Mouse (Mus musculus) heart, postnatal 4 days (tissue): ENCODE results near the gene Bpifb9a. TPM values are rescaled to one million over a fixed set of nuclear protein-coding genes. Genes with fewer than 3 reads are reported as not detected.
"Not testable (repeated sequence)": the region's sequence is repeated elsewhere in the genome, so short reads cannot be mapped to it uniquely, and the experiment has no call there.

ENCODE experiments used
- DNase-seq: peaks from one replicate; pipeline ENCODE4 v3.0.0; 2021
- total RNA-seq, 2 experiments: library from RNA; stranded (reverse); gene quantifications; 2 replicates each; pipeline ENCODE4 v1.2.3; 2021

Gene Bpifb9a
- total RNA-seq = not detected

DNA sequence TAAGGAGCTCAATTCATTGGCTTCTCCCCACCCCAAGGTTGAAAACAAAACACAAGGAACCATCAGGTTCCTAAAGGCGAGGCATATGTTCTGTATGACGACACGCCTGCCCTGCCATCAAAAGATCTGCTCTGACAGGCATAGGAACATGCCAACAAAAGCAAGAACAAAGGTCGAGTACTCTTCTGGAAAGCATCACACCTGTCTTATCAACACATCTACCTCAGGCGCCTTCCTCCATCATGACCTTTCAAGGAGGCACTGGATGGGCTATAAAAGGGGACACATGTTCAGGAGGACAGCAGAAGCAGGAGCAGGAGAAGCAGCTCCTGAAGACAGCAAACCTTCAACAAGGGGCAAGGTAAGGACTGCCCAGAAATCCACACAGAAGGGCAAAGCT lies at the start of gene Bpifb9a:
TSS of gene Bpifb9a (plus strand) at position 301 of the 400 bp plus-strand sequence.
- DNase-seq = not testable (repeated sequence)

- DNase-seq = no peak
These were observed 48.5 kb upstream of the Bpifb9a start for GRCm38 (mm10) chr2:154209112-154209511.

DNA sequence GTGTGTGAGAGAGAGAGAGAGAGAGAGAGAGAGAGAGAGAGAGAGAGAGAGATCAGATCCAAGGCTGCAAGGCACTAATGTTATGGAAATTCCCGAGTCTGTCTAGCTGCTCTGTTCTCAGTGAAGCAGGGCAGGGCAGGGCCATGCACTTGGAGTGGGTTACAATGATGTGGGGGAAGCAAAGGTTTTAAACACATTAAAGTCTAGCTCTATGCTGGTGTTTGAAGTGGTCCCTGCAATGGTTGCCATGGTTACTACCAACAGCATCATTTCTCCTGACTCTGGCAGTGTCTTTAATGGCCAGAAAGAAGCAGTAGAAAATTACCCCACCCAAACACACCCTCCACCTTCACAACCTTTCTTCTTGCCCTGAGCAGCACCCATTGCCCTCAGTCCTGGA lies 46.5 kb upstream of the Bpifb9a start:
- DNase-seq = no peak

- DNase-seq = no peak
These were observed 45.8 kb upstream of the Bpifb9a start for GRCm38 (mm10) chr2:154211881-154212280.

DNA sequence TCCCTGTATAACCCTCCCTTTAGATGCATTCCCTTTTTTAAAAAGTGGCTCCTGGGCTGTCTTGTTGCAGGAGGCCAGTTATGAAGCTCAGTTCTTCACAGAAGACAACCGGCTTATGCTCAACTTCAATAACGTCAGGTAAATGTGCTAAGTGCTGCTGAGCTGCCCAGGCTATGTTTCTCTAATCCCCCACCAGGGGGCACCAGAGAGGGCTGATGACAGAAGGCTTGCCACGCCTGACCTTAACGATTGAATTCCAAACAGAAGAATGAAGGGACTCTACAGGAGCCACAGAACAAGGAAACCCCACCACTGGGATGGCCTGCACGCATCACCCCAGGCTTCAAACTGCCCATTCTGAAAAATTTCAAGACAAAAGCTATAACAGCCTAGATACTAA lies 42.5 kb upstream of the Bpifb9a start:
- peak; percentile 86 for DNase-seq

DNA sequence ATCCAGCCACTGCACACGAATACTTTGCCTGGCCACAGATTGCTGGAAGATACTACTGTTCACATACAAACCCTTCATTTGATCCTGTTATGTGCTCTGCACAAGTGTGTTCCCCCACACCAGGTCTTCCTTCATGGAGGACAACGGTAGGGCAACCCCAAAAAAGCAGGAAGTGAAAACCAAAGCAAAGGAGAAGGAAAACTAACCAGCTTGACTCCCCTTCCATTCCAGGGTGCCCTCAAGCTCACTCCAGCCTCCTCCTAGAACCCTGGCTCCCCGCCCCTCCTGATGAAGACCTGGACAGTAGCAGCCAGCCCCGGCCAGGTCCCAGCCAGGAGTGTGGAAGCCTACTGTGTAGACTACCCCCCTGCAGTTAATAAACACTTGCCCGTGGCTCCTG lies 37.7 kb upstream of the Bpifb9a start:
- DNase-seq = no peak

- DNase-seq = peak; percentile 41
These were observed 34.3 kb upstream of the Bpifb9a start, which contains the start of gene Bpifb5 for GRCm38 (mm10) chr2:154223265-154223916. TSS of gene Bpifb5 (plus strand) at chr2:154223742.

GRCm38 (mm10) chr2:154223917-154224273 lies 33.8 kb upstream of the Bpifb9a start:
- DNase-seq = no peak

- DNase-seq = no peak
These were observed 30.7 kb upstream of the Bpifb9a start for GRCm38 (mm10) chr2:154226991-154227390.

GRCm38 (mm10) chr2:154227830-154228229 lies 29.8 kb upstream of the Bpifb9a start:
- no peak for DNase-seq

DNA sequence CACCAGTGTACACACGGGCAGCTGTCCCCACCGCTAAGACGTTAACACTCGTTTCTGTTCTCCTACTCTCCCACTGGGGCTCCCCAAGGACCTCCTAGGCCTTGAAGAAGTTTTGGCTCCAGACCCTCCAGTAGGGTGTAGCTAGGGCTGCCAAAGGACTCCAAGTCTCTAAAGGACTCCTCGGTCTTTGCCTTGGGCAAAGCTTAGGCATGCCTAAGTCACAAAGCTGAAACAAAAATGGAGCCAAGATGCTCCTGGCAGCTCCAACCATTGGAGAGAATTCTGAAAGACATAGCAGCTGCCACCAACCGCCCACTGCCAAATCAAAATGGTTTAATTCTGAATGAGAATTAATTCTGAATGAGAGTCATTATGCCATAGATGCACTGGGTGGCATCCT lies 24.2 kb upstream of the Bpifb9a start:
- DNase-seq = no peak

DNA sequence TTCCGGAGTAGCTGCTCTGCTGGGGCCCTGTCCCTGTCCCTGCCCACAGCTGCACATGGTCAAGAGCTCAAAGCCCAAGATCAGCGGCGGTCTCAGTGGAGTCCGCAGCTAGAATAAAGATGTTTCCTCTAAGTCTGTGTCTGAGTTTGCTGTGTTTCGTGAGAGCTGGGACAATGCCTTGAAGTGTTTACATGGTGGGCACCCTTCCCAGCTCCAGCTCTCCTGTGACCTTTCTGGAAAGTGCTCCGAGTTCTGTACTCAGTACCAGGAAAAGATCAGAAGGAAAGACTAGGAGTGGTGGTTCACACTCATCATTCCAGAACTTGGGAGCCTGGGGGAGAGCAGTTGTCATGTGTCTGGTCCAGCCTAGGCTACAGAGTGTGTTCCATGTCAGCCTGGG lies 16.9 kb upstream of the Bpifb9a start:
- no peak for DNase-seq

DNA sequence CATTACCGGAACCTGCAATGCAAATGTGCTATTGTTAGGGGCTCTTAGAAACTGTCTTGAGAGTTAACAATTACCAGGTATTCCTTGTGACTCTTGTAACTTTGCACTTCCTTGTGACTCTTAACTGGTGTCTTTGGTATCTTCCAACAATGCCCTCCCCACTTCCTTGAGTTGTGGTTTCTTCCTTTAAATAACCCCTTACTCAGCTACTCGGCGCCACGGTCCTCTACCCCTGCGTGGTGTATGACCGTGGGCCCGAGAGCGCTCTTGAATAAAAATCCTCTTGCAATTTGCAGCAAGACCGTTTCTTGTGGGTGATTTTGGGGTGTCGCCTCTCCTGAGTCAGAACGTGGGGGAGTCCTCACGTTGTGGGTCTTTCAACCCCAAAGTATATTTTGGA lies 14.9 kb upstream of the Bpifb9a start:
- DNase-seq = not testable (repeated sequence)

- DNase-seq = no peak
These were observed 14.2 kb upstream of the Bpifb9a start for GRCm38 (mm10) chr2:154243356-154244036.

DNA sequence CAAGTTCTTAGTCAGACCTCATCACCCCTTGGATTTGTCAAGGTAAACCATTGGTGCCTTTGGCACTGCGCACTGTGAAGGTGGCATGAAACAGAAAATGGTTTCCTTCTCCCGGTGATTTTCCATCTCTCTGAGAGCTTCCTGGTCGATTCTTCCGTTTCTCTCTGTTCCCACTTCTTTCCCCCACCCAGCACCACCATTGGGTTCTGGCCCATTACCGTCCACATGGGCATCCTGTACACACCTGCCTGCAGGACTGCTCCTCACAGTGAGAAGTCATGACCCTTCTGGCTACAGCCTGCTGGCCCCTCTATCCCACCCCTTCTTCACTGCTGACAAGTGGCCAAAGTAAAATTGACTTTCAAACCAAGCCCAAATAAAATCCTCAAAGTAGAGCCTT lies 12.3 kb upstream of the Bpifb9a start:
- DNase-seq = no peak

- DNase-seq = not testable (repeated sequence)
These were observed 2.4 kb upstream of the Bpifb9a start for GRCm38 (mm10) chr2:154255254-154255653.

DNA sequence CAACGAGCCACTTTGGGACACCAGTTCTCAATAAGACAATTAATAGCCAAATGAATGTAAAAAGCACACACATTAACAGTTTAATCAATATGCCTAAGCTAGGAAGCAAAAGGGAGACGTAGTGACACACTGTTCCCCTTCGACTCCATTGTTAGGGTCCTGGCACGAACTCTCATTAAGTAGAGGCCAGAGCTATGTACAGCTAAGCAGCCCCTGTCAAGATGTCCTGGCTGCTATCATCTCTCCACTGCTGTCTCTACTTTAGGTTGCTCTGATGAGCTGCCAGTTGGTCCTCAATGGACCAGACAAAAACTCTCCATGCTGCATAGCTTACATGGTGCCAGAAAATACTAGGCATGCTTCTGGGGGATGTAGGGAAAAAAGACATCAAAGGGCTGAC lies 1.9 kb upstream of the Bpifb9a start:
- no peak for DNase-seq

GRCm38 (mm10) chr2:154264397-154264796 lies 6.7 kb downstream of the Bpifb9a start:
- not testable (repeated sequence) for DNase-seq

DNA sequence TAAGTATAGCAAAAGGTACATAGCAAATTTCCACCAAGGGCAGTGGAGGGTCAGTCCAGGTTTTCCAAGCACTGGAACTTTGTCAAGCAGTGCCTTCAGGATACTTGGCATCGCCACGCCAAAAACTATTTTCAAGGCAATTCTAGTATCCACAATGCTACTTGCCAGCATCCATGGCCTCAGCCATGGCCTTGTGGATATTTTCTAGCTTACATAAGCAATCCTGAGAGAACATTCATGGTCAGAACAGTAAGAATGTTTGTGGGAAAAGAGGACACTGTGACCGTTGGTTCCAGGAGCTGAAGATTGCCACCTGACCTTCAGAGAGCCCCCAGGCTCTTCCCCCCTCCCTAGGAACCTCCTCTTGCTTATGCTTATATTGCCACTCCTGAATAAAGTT lies 34.2 kb downstream of the Bpifb9a start:
- not testable (repeated sequence) for DNase-seq

GRCm38 (mm10) chr2:154292833-154293232 lies 35.2 kb downstream of the Bpifb9a start:
- DNase-seq = no peak

DNA sequence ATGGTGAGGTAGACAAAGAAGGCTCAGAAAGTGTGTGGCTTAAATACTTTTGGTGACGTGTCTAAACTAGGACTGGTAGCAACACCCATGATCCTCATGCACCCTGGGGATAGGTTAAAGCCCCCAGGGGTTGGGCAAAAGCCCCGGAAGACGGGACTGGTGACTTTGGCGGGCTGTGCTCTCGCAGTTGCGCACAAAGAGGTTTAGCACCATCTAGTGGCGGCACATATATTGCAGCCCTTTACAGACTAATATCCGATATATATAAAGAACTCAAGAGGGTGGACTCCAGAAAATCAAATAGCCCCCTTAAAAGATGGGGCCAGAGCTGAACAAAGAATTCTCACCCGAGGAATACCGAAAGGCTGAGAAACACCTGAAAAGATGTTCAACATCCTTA lies 37.1 kb downstream of the Bpifb9a start:
- DNase-seq = peak; percentile 64

- DNase-seq = peak; percentile 73
These were observed 42.8 kb downstream of the Bpifb9a start for GRCm38 (mm10) chr2:154300496-154300895.

GRCm38 (mm10) chr2:154301763-154302162 lies 44.1 kb downstream of the Bpifb9a start:
- no peak for DNase-seq

DNA sequence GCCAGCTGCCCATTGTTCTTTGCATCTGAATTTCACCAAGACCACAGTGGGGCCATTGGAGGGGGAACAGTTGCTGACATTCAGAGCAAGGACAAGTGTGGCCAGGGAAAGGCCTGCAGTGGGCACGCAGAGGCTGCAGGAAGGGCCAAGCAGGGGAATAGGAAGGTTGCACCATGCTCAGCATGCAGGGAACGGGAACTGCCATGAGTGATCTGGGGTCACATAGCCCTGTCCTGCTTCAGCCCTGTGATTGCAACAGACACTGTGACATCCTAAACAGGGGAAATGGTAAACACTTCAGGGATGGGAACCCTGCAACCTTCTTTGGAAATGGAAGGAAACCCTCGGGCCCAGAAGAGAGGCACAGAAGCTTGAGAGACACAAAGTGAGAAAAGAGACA lies 47.0 kb downstream of the Bpifb9a start:
- not testable (repeated sequence) for DNase-seq
